Mouse (Mus musculus) spleen, postnatal 36 days (tissue): ENCODE results near the gene Spx.

ENCODE experiments used
- DNase-seq, 2 experiments: peaks; one replicate each; pipeline ENCODE4 v3.0.0; 2022; ENCODE audit warnings: low spot score in 2 of 2, mixed read lengths in 1 of 2

The Spx gene

DNA sequence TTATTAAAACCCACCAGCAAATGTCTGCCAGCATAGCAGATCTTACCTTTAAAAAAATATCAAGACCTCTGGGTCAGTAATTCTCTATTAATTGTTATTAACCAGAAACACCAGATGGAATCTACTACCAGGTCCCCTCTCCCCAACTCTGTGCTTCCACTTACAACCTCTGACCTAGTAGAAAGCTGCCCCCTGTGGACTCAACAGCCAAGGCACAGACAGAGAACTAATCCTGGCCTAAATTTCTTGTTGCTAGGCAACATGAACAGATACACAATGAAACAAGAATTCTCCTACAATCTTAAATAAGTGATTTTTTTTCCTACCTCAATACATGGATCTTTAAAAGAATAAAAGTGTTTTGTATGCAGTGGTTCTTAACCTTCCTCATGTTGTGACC is 15.8 kb downstream of the Spx start:
- no peak for DNase-seq

- no peak for DNase-seq
Measured at GRCm38 (mm10) chr6:142451381-142451780, 38.1 kb downstream of the Spx start.

DNA sequence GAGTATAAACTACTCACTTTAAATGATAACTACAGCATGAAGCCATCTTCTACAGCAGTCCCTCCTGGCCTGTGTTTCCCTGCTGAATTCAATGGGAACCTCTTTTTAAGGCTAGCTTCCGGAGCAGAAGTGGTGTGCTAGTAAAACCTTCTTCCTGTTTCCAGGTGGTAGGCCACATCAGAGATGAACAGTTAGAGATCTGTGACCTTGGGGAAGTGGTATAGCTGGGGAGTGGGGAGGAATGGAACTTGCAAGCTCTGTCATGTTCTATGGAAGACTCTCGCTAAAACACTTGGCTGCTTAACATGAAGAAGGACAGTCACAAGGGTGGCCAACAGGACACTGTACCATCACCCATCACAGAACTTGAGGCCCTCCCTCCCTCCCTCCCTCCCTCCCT is 40.1 kb downstream of the Spx start:
- DNase-seq = no peak

DNA sequence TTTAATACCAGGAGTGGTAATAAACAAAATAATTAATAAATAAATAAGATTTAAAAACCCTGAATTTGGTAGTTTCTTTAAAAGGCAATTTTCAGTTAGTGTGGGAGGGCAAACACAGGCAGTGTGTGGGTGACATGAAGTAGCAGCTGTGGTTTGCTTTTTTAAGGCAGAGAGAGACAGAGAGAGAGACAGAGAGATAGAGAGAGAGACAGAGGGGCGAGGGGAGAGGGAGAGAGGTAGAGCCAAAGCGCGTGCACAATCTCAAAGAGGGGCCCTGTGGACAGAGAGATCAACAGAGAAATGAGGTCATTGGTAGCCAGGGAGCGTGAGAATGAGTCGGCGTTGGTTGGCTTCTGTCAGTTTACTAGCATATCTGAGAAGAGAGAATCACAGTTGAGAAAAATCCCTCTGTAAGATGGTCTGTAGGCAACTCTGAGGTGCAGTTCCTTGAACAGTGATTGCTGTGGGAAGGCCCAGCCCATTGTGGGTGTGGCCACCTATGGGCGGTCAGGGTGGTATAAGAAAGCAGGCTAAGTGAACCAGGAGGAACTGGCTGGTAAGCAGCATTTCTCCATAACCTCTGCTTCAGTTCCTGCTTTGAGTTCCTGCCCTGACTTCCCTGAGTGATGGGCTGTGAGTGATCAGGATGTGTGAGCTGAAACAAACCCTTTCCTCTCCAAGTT is 42.2 kb downstream of the Spx start:
- no peak for DNase-seq

GRCm38 (mm10) chr6:142458010-142458409 is 44.8 kb downstream of the Spx start:
- no peak for DNase-seq

DNA sequence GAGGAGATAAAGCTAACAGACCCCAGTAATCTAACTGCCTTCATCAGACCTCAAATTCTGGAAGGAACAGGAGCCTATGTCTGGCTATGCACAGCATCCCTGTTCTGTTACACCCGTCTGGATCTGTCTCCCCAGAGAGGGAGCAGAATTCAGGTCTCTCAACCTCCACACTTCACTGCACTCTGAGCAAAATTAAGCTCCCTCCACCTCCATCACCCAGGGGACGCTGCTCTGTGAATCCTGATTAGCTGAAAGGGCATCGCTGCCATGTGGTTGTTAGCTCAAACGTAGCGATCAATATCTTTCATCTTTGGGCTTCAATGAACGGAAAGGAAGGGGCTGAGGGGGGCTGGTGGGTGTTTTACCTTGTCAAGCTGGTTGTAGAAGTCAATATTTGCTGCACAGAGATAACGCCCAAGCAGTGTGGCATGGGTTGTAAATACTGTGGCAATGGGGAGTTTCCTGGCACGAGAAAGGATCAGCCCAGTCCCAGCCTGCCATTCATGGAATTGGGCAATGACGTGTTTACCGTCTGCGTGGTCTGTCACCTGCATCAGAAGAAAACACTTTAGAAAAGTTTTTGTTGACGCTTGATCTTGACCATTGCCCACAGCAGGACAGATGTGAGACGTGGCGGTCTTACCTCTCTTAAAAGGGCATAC is 45.9 kb downstream of the Spx start:
- DNase-seq = no peak

- no peak for DNase-seq
Measured at GRCm38 (mm10) chr6:142462194-142462593, 49.0 kb downstream of the Spx start.
